Mouse (Mus musculus) kidney, postnatal 25 days (tissue): ENCODE results near the gene Wdr5b.
"Not testable (repeated sequence)": the region's sequence is repeated elsewhere in the genome, so short reads cannot be mapped to it uniquely, and the experiment has no call there.

ENCODE experiments used
- DNase-seq, 2 experiments: peaks; one replicate each; pipeline ENCODE4 v3.0.0; 2021; ENCODE audit warnings: mixed read lengths in 2 of 2

The Wdr5b gene

DNA sequence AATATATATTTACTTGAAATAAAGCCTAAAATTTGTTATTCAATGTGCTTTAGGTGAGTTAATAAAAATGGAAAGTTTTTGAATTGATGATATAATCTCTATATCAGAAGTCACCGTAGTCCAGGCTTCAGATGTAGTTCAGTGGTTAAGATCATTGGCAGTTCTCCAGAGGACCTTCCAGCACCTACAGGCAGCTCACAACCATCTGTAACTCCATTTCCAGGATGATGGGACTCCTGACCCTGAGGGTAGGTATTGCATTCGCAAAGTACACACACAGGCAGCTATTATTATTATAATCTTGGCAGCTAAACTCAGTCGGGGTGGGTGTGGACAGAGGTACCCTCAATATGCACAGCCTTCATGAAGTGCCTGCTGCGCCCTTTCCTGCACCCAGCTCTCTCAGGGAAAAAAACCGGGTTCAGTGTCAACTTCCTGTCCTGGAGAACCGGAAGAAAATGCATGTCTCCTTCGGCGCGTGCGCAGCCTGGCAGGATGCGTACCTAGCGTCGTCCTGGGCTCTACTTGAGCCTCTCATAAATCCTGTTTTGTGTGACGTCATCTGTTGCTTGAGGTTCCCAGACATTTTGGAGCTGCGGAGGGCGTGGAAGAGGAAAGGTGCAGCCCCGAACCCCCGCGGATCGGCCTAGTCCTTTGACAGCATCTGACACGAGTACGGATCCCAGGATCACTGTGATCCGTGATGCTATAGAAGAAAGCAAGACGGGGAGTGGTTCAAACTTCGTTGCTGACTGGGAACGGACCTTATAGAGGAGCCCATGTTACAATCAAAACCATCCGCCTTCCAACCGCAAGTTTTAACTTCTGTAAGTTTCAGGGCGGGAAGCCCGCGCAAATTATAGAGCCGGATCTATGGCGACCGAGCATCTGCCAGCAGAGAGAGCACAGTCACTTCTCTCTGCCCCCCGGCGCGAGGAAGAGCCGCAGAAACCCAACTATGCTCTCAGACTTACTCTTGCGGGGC lies at the start of gene Wdr5b:
Gene Wdr5b (plus strand): TSS at position 551 of the 985 bp plus-strand sequence.
- peak; percentile 93 to 97 for DNase-seq

DNA sequence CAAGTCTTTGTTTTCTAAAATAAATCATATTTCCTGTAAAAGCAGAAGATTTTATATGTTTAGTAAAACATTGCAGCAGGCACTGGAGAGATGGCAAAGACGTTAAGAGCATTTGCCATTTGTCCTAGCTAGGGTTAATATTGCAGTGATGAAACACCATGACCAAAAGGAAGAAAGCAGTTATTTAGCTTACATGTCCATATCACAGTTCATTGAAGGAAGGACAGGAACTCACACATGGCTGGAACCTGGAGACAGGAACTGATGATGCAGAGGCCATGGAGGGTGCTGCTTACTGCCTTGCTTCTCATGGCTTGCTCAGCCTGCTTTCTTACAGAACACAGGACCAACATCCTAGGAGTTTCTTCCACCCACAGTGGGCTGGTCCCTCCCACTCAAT lies 48.6 kb upstream of the Wdr5b start:
- no peak for DNase-seq

DNA sequence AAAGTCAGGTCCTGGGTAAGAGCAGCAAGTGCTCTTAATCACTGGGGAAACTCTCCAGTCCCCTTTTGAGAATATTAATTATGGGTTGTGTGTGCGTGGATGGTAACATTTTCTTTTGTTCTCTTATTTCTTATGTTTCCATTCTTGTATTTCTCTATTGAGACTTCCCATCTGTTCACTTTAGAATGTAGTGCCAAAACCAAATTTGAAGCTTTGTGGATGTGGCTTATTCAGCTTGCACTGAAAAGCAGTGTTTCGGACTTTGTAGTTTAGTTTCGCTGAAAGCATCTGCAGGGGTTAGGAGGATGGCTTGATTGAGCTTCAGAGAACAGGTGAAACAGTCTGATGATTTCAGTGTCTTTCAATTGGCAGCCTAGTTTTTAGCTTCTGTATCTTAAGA lies 47.7 kb upstream of the Wdr5b start:
- no peak for DNase-seq

DNA sequence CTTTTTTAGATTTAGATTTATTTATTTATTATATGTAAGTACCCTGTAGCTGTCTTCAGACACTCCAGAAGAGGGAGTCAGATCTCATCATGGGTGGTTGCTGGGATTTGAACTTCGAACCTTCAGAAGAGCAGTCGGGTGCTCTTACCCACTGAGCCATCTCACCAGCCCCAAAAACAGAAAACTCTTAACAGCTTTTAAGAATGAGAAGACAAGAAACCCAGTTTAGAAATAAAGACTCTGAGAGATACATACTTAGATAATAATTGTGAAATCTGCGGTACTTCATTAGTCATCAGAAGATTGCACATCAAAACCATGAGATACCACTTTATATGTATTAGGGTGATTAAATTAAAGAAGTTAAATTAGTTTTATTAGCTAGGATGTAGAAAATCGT lies 42.1 kb upstream of the Wdr5b start:
- not testable (repeated sequence) for DNase-seq

DNA sequence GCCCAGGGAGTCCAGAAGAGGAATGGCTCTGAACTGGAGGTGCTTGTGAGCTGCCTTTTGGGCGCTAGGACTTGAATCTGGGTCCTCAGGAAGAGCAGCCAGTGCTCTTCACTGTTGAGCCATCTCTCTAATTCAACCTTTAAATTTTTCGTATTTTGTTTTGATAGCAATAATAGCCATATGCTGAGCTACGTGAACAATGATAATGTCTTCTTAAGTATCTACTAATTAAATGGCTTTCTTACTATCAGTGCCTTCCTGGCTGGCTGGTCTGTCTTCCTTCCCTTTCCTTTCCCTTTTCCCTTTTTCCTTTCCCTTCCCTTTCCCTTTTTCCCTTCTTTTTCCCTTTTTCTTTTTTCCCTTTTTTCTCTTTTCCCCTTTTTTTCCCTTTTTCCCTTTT lies 32.6 kb upstream of the Wdr5b start:
- DNase-seq: no peak

DNA sequence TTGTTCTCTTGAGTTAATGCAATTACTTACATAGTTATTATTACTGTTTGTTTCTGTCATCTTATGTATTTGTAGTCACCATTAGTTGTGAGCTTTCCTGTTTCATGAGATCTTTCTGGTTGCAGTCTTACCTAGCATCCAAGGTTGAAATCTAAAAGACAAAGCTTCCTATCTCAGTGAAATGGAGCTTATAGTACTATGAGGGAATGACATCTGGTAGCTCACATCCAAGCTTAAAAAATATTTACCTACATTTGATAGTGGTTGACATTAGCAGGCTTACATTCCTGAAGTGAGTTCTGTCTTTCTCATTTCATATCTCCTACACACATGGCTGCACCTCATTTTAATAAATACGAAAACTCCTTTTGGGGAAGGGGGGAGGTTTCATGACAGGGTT lies 24.7 kb upstream of the Wdr5b start:
- no peak for DNase-seq

DNA sequence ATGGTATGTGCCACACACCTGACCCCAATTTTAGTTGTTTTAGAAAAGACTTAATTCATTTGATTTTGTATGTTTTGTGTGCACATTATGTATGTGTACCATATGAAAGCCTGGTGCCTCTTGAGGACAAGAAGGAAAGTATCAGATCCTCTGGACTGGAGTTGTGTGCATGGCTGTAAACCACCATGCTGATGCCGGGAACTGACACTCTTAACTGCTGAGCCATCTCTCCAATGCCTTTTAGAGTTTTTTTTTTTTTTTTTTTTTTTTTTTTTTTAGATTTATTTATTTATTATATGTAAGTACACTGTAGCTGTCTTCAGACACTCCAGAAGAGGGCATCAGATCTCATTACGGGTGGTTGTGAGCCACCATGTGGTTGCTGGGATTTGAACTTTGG lies 12.9 kb upstream of the Wdr5b start:
- not testable (repeated sequence) for DNase-seq

DNA sequence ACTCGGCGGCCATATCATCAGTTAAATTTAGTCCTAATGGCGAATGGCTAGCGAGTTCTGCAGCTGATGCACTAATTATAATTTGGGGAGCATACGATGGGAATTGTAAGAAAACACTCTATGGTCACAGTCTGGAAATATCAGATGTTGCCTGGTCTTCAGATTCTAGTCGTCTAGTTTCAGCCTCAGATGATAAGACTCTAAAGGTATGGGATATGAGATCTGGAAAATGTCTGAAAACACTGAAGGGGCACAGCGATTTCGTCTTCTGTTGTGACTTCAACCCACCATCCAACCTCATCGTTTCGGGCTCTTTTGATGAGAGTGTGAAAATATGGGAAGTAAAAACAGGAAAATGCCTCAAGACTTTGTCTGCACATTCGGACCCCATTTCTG lies 633 bp downstream of the Wdr5b start:
- DNase-seq: no peak

DNA sequence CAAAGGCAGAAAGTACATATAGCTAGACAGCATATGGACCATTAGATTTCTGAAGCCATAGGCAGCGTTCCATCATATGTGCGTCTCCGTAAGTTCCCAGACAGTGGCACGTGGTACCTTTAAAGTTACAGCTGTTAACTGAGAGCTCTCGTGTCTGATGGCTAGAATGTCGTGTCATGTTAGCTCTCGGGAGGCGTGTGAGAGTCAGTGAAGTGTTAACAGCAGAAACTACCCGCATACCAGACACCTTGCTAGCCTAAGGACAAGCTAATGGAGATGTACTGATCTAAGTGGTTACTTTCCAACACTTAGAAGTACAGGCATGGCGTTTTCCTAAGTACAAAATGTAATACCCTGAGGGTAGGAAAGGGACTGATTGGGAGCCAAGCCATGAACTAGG lies 2.1 kb downstream of the Wdr5b start:
- no peak for DNase-seq

DNA sequence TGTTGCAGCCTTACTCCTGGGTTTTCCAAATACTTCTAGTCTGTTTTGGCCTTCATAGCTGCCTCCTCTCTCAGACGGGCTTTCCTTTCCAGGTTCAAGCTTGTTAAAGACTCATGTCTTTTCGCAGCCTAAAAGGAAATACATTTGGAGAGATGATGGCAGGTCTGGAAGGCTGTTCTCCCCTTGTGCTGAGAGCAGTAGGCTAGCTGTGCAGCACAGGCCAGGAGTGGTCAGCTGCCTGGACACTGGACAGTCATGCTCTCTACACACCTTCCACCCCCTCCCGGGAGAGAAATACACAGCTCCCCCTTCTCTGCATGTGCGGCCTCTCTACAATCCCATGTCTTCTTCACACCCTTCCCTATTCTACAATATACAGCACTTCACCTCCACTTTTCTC lies 3.0 kb downstream of the Wdr5b start:
- DNase-seq: no peak

DNA sequence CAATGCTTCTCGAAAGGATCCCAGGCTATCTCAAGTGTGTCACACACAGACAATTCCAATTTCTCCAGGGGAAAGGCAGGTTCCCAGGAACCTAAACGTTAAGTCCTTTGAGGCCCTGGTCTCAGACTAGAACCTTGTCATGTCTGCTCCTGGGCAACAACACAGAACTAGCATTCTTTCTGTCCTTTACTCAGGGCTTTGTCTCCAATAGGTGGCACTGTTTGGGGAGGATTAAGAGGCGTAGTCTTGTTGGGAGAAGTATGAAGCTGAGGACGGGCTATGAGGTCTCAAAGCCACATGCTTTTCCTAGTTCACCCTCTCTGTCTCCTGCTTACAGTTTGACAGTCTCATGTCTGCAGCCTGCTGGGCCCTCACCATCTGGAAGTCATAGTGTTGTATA lies 6.5 kb downstream of the Wdr5b start:
- no peak for DNase-seq

DNA sequence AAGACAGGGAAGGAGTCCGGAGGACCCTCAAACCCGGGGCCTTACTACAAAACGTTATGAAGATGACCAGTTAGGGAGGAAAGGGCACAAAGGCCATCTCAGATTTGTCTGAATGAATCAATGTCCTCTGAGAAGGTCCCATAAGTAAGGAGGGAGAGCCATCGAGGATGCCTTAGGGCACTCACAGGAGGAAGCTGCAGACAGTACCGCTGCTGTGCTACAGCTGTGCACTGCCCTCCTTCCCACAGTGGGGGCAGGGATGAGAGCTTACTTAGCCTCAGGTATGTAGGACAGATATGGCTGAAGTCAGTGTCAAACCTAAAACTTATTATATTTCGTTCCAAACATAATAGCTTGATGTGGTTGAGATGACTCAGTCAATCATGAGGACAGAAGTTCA lies 10.5 kb downstream of the Wdr5b start:
- no peak for DNase-seq

DNA sequence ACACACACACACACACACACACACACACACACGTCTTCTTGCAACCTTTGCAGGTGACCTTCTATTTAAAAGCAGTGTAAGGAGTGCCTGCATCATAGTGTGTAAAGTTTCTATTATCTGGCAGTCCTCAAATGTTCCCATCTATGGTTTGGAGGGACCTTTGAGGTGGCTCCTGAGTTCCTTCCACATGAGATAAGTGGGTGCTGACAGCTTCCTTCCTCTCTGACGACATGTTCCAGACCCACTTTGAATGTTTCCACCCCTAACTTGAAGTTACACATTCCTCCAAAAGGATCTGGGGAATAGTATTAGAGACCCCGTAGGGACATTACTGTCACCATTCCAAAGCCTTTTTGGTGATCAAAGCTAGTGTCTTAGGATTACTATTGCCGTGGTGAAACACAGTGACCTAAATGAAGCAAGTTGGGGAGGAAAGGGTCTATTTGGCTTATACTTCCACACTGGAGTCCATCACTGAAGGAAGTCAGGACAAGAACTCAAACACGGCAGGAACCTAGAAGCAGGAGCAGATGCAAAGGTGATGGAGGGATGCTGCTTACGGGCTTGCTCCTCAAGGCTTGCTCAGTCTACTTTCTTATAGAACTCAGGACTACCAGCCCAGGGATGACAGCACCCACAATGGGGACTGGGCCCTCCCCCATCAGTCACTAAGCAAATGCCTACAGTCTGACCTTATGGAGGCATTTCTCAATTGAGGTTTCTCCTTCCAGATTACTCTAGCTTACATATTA lies 12.7 kb downstream of the Wdr5b start:
- DNase-seq: no peak

DNA sequence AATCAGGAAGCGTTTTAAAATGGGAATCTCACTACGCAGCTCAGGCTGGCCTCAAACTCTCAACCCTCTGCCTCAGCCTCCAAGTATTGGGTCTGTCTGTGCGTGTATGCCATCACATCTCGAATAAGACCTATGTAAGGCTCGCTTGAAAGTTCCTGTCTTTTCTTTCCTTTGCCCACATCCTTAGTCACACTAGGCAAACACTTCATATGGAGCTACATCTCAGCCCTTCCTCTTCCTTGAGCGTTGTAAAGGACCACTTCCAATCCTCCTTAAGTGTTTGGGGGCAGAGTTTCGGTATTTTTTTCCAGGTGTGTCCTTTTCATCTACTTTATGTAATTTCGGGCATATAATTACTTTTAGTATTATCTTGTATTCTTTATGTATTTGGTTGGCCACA lies 13.9 kb downstream of the Wdr5b start:
- no peak for DNase-seq

DNA sequence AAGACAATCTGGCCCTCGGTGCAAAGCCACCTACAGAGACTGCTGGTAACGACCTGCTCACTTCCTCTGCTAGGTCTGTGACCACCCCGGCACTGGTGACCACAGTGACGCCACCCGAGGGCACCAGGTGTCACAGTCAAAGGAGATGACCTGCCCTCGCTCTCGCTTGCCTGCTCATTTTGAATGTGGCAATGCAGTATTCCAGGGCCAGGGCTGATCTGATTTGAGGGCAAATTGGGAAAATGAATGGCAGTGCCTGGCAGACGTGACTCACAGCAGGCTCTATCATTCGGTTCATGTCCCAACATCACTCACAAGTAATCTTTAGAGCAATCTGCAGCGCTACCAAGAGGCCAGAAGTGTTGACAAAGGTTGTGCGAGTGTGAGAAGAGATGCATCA lies 15.4 kb downstream of the Wdr5b start:
- DNase-seq: no peak

DNA sequence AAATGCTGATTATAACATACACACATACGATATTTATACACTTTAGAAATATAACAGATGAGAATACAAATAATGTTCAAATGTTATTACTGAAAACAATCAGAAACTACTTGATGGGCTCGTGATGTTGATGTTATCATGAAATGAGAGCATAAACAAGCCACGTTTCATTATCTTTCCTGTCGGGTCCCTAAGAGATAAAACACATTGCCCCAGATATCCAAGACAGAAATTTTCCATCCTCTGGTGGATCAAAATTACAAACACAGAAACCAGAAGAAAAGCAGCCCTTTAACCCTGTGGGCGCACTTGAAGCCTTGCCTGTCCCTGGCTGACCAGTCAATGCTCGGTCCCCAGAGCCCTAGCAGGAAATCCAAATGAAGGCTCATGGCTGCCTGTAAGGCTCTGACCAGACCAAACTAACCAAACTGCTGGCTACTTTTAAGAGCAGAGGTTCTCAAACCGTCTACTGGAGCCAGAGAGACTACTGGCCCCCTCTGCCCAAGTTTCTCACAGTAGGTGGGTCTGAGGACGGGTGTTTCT lies 17.0 kb downstream of the Wdr5b start:
- DNase-seq: peak; percentile 24 to 54

DNA sequence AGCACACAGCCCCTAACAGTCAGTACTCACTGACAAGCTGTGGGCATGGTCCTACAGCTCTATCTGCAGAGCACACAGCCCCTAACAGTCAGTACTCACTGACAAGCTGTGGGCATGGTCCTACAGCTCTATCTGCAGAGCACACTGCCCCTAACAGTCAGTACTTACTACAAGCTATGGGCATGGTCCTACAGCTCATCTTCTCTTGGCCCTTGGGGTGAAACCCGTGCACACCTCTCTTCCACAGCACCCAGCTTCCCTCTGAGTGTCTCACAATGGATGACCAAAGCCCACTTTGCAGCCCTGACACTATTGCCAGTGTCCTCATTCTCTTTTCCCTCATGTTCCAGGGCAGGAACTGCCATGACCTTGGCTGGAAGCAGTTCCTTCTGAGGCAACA lies 21.5 kb downstream of the Wdr5b start:
- not testable (repeated sequence) for DNase-seq

DNA sequence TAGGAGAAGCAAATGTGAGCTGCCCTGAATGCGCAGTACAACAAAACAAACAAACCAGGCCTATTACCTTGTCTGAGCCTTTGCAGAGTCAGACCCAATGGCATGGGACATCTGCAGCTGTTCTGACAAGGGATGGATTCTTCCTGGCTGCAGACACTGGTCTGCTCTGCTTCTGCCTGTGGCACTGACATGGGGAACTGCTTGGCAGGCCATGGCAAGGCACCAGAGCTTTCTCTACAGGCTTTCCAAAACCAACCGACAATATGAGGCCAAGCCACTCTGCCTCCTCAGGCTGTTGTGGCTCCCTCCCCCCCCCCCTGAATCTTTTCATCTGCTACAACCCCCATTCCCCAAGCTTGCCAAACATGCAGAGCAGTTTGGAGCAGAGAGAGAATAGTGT lies 22.3 kb downstream of the Wdr5b start:
- no peak for DNase-seq

DNA sequence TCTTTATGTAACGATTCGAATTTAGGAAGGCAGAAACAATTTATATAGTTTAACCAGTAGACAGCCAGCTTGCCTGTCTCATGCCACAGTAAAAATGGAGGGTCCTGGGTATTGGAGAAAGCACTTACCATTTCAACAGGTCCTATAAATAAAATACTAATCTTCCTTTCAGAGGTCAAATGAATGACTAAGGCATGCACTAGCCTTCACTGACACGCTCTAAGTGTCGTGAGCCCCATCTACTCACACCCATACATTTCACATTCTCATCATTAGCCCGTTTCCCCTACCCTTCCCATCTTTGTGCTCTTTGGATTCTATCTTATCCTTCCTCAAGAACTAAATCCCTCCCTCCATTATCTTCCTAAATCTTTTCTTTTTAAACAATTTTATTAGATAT lies 23.9 kb downstream of the Wdr5b start:
- DNase-seq: no peak

DNA sequence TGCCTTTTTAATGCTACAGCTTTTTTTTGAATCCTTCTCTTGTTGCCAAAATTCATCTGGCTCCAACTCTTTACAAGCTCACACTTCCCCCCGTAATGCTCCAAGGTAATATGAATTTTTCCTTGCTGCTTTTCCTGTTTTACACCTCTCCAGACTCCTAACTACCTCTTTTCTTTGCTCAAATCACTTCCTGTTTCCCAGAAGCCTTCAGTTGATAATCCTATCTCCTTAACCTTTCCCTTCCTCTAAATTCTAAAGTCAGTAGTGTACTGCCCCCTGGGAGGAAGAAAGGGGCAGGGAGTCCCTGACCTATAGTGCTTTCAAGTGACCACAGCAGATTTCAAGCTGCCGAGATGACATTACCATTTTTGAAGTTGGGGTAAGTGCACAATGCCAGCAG lies 26.7 kb downstream of the Wdr5b start:
- no peak for DNase-seq

DNA sequence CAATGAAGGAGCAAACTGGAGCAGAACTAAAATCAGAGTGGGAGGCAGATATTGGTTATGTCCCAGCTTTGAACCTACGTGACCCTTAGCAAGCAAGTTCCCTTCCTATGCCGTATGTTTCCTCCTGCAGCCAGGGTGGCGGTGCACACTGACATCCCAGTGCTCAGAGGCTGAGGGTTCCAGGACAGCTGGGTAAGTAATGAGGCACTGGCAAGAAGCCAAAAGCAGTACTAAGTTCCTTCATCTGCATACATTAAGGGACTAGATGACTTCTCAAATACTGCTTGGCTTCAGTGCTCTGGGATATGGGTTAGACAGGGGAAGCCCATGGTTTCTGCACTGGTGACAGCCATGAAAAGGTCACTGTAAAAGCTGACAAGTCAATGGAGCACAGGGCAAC lies 27.4 kb downstream of the Wdr5b start:
- DNase-seq: no peak

DNA sequence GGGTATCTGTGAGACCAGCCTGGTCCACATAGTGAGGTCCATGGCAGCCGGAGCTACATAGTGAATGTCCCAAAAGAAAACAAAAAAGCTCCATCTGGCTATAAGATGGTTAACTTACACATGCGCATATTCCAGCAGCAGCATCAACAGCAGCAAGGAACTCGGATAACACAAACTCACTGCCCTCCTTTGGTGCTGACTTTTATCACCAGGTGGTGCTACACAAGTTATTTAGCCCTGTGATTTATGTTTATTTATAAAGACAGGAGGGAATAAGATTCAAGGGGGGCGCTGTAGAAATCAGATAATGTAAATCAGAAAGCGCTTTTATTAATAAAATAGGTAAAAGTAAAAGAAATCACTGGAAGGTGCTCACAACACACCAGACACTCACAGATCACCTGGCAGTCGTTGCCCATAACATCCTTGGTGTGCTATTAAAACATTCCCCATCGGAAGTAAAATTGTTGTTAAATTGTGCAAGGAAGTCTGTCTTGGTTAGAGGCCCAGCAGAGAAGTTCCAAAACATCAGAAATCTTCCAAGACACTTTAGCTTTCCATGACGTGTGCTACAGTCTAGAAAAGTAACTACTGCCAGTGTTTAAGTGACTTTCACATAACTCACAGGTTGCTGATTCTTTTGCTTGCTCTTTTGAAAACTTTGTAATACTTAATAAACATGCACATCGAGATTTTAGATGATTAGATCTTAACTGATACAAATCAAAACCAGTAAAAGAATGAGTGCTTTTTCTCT lies 29.0 kb downstream of the Wdr5b start:
- DNase-seq: no peak

DNA sequence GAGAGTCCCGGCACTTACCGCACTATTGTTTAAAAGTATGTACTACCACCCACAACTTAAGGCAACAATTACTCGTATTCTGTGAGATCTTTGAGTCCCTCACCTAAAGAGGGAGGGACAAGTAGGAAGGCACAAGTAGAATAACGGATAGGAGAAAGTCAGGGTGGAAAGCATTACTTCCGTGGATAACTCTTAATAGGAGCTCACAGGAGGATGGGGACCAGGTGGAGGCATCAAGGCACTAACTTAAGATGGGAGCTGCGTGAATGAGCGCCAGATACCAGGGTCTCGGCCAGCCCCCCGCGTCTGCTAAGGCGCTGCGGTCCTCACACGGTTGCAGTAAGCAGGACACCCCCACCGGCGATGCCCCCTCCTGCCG lies 30.1 kb downstream of the Wdr5b start:
- DNase-seq: no peak
